ENCODE assay signal across 38 mouse cellular contexts in genomic region chr11:106328521-106328920, GRCm38 (mm10). TPM values are rescaled to one million over a fixed set of nuclear protein-coding genes. Genes with fewer than 3 reads are reported as not detected.
DNase-seq lines count a peak whose midpoint lies in the region; ATAC-seq and TF ChIP-seq lines count a peak whose summit lies in the region.
"Had no signal": no experiment of that assay in that cellular context is flagged by ENCODE, and none has a peak within 500 bp of the region (broad histone marks: within the 10 kb centered on the region; RNA-seq: fewer than 3 reads in every experiment).

No protein-coding gene starts in this region.

- peaks cover 50% of the 10 kb centered on the region for H3K4me1 ChIP-seq in heart, embryonic 13.5 days
- H3K4me1 ChIP-seq in CH12.LX (ENCODE audit: control insufficient read depth in 1 of 2, insufficient read depth in 2 of 2): peaks cover 32 to 49% of the 10 kb centered on the region in 2 experiments
- no peaks in the 10 kb centered on the region for H3K4me1 ChIP-seq in embryonic facial prominence, embryonic 11.5 days (ENCODE audit: control insufficient read depth, insufficient read depth, low read length)
- H3K4me1 ChIP-seq in forebrain, postnatal 0 days (ENCODE audit: insufficient read depth): no peaks in the 10 kb centered on the region
- H3K4me1 ChIP-seq in neural tube, embryonic 15.5 days: no peaks in the 10 kb centered on the region
- H3K4me1 ChIP-seq: forebrain, embryonic 12.5 days; midbrain, embryonic 15.5 days had no signal

- WGBS in heart, embryonic 13.5 days: 20% methylated on average over 5 of the region's 5 CpGs
- WGBS in embryonic facial prominence, embryonic 11.5 days: 47% methylated on average over 5 of the region's 5 CpGs
- 67% methylated on average over 5 of the region's 5 CpGs for WGBS in forebrain, postnatal 0 days
- 76% methylated on average over 4 of the region's 5 CpGs for WGBS in neural tube, embryonic 15.5 days

- H3K79me2 ChIP-seq in CH12.LX (replicated peaks; ENCODE audit: control insufficient read depth, extremely low read depth, insufficient read depth, poor library complexity, severe bottlenecking): no peaks in the 10 kb centered on the region

- H3K4me2 ChIP-seq in heart, embryonic 13.5 days: 0 out of 2 replicates have a peak overlapping the region, but pooled peaks have one; percentile 34
- H3K4me2 ChIP-seq in CH12.LX (ENCODE audit: insufficient read depth, low read depth, poor library complexity, severe bottlenecking): no peak overlapping the region
- H3K4me2 ChIP-seq in embryonic facial prominence, embryonic 11.5 days (ENCODE audit: low read depth, low read length): no peak overlapping the region
- H3K4me2 ChIP-seq in forebrain, postnatal 0 days (ENCODE audit: low read depth): no peak overlapping the region
- no peak overlapping the region for H3K4me2 ChIP-seq in neural tube, embryonic 15.5 days
- H3K4me2 ChIP-seq: embryonic facial prominence, embryonic 15.5 days; forebrain, embryonic 12.5 days; hindbrain, embryonic 14.5 days; kidney, embryonic 15.5 days; limb, embryonic 12.5 days; liver, embryonic 15.5 days; lung, embryonic 14.5 days; midbrain, embryonic 15.5 days had no signal

- TF ChIP-seq RAD21 in CH12.LX (IDR thresholded peaks at IDR 0.05; ENCODE audit: low read depth, low read length): no peak

- dilution Hi-C loops in CH12.LX (cut with MboI; ENCODE audit: extremely low pct_ligation_motif_present, extremely low pct_unique_long_range_greater_than_20kb, low sequenced_read_pairs): no loop called here

- H3K27ac ChIP-seq in heart, embryonic 13.5 days (replicated peaks): peak overlapping the region; percentile 80; the same call in 1 of the 2 replicates
- no peak overlapping the region for H3K27ac ChIP-seq in CH12.LX (ENCODE audit: insufficient read depth, low read depth)
- no peak overlapping the region for H3K27ac ChIP-seq in embryonic facial prominence, embryonic 11.5 days (replicated peaks; ENCODE audit: low read depth, low read length)
- no peak overlapping the region for H3K27ac ChIP-seq in forebrain, postnatal 0 days (ENCODE audit: low read depth, low read length)
- no peak overlapping the region for H3K27ac ChIP-seq in neural tube, embryonic 15.5 days (replicated peaks)
- H3K27ac ChIP-seq: embryonic facial prominence, embryonic 15.5 days; forebrain, embryonic 12.5 days; hindbrain, embryonic 14.5 days; kidney, embryonic 15.5 days; limb, embryonic 12.5 days; liver, embryonic 15.5 days; midbrain, embryonic 10.5 days; midbrain, embryonic 15.5 days had no signal

- H3K27me3 ChIP-seq in heart, embryonic 13.5 days (replicated peaks): no peaks in the 10 kb centered on the region
- H3K27me3 ChIP-seq in CH12.LX (replicated peaks): peaks cover 3% of the 10 kb centered on the region
- H3K27me3 ChIP-seq in embryonic facial prominence, embryonic 11.5 days (ENCODE audit: control insufficient read depth, insufficient read depth, low read length): no peaks in the 10 kb centered on the region
- H3K27me3 ChIP-seq in forebrain, postnatal 0 days (ENCODE audit: insufficient read depth, low read length): no peaks in the 10 kb centered on the region
- H3K27me3 ChIP-seq in neural tube, embryonic 15.5 days (replicated peaks): no peaks in the 10 kb centered on the region
- H3K27me3 ChIP-seq: embryonic facial prominence, embryonic 15.5 days; kidney, embryonic 15.5 days; limb, embryonic 12.5 days; liver, embryonic 15.5 days; midbrain, embryonic 15.5 days had no signal

- H3K4me3 ChIP-seq in heart, embryonic 13.5 days: no peak overlapping the region
- no peak overlapping the region for H3K4me3 ChIP-seq in CH12.LX (replicated peaks in 1 of 3; ENCODE audit: low read depth in 2 of 3, low read length in 2 of 3, poor library complexity in 1 of 3)
- no peak overlapping the region for H3K4me3 ChIP-seq in embryonic facial prominence, embryonic 11.5 days (ENCODE audit: low read depth, low read length)
- no peak overlapping the region for H3K4me3 ChIP-seq in forebrain, postnatal 0 days (ENCODE audit: low read depth, low read length)
- no peak overlapping the region for H3K4me3 ChIP-seq in neural tube, embryonic 15.5 days (replicated peaks)
- H3K4me3 ChIP-seq: embryonic facial prominence, embryonic 15.5 days; forebrain, embryonic 12.5 days; kidney, embryonic 15.5 days; limb, embryonic 12.5 days; liver, embryonic 15.5 days; midbrain, embryonic 10.5 days; midbrain, embryonic 15.5 days had no signal

- no peak for DNase-seq in heart, adult 9 months (ENCODE audit: low spot score in 2 of 2)
- no peak for DNase-seq in CH12.LX (ENCODE audit: extremely low read depth)
- DNase-seq in embryonic facial prominence, embryonic 11.5 days (ENCODE audit: low spot score): no peak
- peak; percentile 76 for DNase-seq in gastrocnemius, postnatal 25 days
- no peak for DNase-seq in forebrain, postnatal 0 days
- DNase-seq: adrenal gland, adult 8-10 months; cerebellum, adult 9-10 months; cerebellum, postnatal 36 days; kidney, postnatal 25 days; lung, embryonic 14.5 days; right cerebral cortex, postnatal 25 days; spleen, adult 18-20 months; thymus, postnatal 14 days had no signal

- no peak for TF ChIP-seq POLR2A in CH12.LX (IDR thresholded peaks at IDR 0.05; ENCODE audit: low read depth, low read length)

- no peak for TF ChIP-seq CTCF in CH12.LX (conservative IDR thresholded peaks at IDR 0.05 in 1 of 2, IDR thresholded peaks at IDR 0.05 in 1 of 2; ENCODE audit: low read depth in 2 of 2, low read length in 2 of 2)
- no peak for TF ChIP-seq CTCF in forebrain, postnatal 0 days (IDR thresholded peaks at IDR 0.05; ENCODE audit: low read depth)

- no peaks in the 10 kb centered on the region for H3K36me3 ChIP-seq in heart, embryonic 13.5 days
- no peaks in the 10 kb centered on the region for H3K36me3 ChIP-seq in CH12.LX (replicated peaks in 1 of 2; ENCODE audit: control insufficient read depth in 1 of 2, insufficient read depth in 1 of 2, low read length in 1 of 2)
- no peaks in the 10 kb centered on the region for H3K36me3 ChIP-seq in embryonic facial prominence, embryonic 11.5 days (replicated peaks; ENCODE audit: control insufficient read depth, insufficient read depth, low read depth, low read length)
- no peaks in the 10 kb centered on the region for H3K36me3 ChIP-seq in forebrain, postnatal 0 days (ENCODE audit: insufficient read depth)
- H3K36me3 ChIP-seq in neural tube, embryonic 15.5 days: no peaks in the 10 kb centered on the region
- H3K36me3 ChIP-seq: embryonic facial prominence, embryonic 15.5 days; forebrain, embryonic 12.5 days; kidney, embryonic 15.5 days; limb, embryonic 12.5 days; liver, embryonic 15.5 days; midbrain, embryonic 10.5 days; midbrain, embryonic 15.5 days had no signal

- in situ Hi-C loops in CH12.LX (cut with MboI; ENCODE audit: low pct_ligation_motif_present, low pct_unique_long_range_greater_than_20kb, low sequenced_read_pairs): loop anchor here (5.0 to 10.0 kb wide), 3 partner anchors 41 to 166 kb away; no protein-coding TSS in a partner anchor

- ATAC-seq in heart, embryonic 13.5 days (ENCODE audit: extremely low read depth, insufficient number of reproducible peaks, low FRiP score, low TSS enrichment): no peak
- 0 out of 2 replicates have a peak, but pooled peaks have one; percentile 20 for ATAC-seq in embryonic facial prominence, embryonic 11.5 days (replicated peaks; ENCODE audit: insufficient number of reproducible peaks, low FRiP score, low TSS enrichment, low read depth)
- no peak for ATAC-seq in forebrain, postnatal 0 days
- ATAC-seq in neural tube, embryonic 15.5 days (ENCODE audit: low FRiP score): no peak
- ATAC-seq: activated CD4-positive, CD25-positive, alpha-beta regulatory T cell, adult 4 months; CD4-positive, CD25-positive, alpha-beta regulatory T cell, adult 4 months; midbrain, embryonic 15.5 days had no signal

- no peak overlapping the region for H3K9ac ChIP-seq in heart, embryonic 13.5 days
- H3K9ac ChIP-seq in CH12.LX (ENCODE audit: insufficient read depth, low read depth): no peak overlapping the region
- H3K9ac ChIP-seq in embryonic facial prominence, embryonic 11.5 days (replicated peaks; ENCODE audit: low read length): no peak overlapping the region
- H3K9ac ChIP-seq in forebrain, postnatal 0 days: no peak overlapping the region
- H3K9ac ChIP-seq in neural tube, embryonic 15.5 days (replicated peaks): no peak overlapping the region
- H3K9ac ChIP-seq: embryonic facial prominence, embryonic 15.5 days; forebrain, embryonic 12.5 days; hindbrain, embryonic 14.5 days; kidney, embryonic 15.5 days; limb, embryonic 12.5 days; liver, embryonic 15.5 days; lung, embryonic 14.5 days; midbrain, embryonic 15.5 days had no signal

- H3K9me3 ChIP-seq in heart, embryonic 13.5 days: no peaks in the 10 kb centered on the region
- H3K9me3 ChIP-seq in CH12.LX (replicated peaks; ENCODE audit: low read length): no peaks in the 10 kb centered on the region
- H3K9me3 ChIP-seq in embryonic facial prominence, embryonic 11.5 days (replicated peaks; ENCODE audit: control insufficient read depth, low read length): no peaks in the 10 kb centered on the region
- H3K9me3 ChIP-seq in forebrain, postnatal 0 days (ENCODE audit: low read length): no peaks in the 10 kb centered on the region
- H3K9me3 ChIP-seq in neural tube, embryonic 15.5 days (replicated peaks): no peaks in the 10 kb centered on the region
- H3K9me3 ChIP-seq: embryonic facial prominence, embryonic 15.5 days; forebrain, embryonic 12.5 days; kidney, embryonic 15.5 days; limb, embryonic 12.5 days; liver, embryonic 15.5 days; midbrain, embryonic 10.5 days; midbrain, embryonic 15.5 days had no signal

- TF ChIP-seq EP300 in CH12.LX (IDR thresholded peaks at IDR 0.05; ENCODE audit: low read length): no peak

RNA-seq across cellular contexts. Expression of gene Cd79b, which starts 14.0 kb away (rescaled TPM):
- polyA plus RNA-seq in heart, embryonic 13.5 days (2015; fragmentation: Nextera tagmentation; extraction: Ambion mirVana): 1.2 TPM in 2 replicates
- 503 and 527 TPM in 2 replicates for total RNA-seq in CH12.LX (2012; rRNA removed)
- 636 and 689 TPM in 2 replicates for total RNA-seq in CH12.LX (2014; rRNA removed)
- 678 and 741 TPM in 2 replicates for polyA plus RNA-seq in CH12.LX (2012; ENCODE audit: insufficient read length, low read depth)
- 1.3 and 1.9 TPM in 2 replicates for polyA plus RNA-seq in embryonic facial prominence, embryonic 11.5 days (2014; fragmentation: Nextera tagmentation; extraction: Ambion mirVana)
- under 1 TPM; 0.51 to 0.70 TPM for total RNA-seq in gastrocnemius, postnatal 25 days (2021)
- 0.38 and 0.46 TPM in 2 replicates for total RNA-seq in forebrain, postnatal 0 days (2014; rRNA removed)
- polyA plus RNA-seq in forebrain, postnatal 0 days (2015; fragmentation: Nextera tagmentation; extraction: Ambion mirVana): 0.71 and 1.1 TPM in 2 replicates
- polyA plus RNA-seq in neural tube, embryonic 15.5 days (2015; fragmentation: Nextera tagmentation; extraction: Ambion mirVana): 0.92 and 3.9 TPM in 2 replicates
- total RNA-seq: layer of hippocampus, adult 18-20 months; left cerebral cortex, adult 18-20 months; left cerebral cortex, postnatal 14 days had no signal

RNA-seq across cellular contexts. Expression of gene Scn4a, which starts 24.6 kb away (rescaled TPM):
- 0.03 and 0.08 TPM in 2 replicates for polyA plus RNA-seq in heart, embryonic 13.5 days (2015; fragmentation: Nextera tagmentation; extraction: Ambion mirVana)
- total RNA-seq in CH12.LX (2012; rRNA removed): 0.50 and 0.64 TPM in 2 replicates
- 0.55 and 0.57 TPM in 2 replicates for total RNA-seq in CH12.LX (2014; rRNA removed)
- polyA plus RNA-seq in CH12.LX (2012; ENCODE audit: insufficient read length, low read depth): 0.97 and 1.00 TPM in 2 replicates
- 0.03 and 0.07 TPM in 2 replicates for polyA plus RNA-seq in embryonic facial prominence, embryonic 11.5 days (2014; fragmentation: Nextera tagmentation; extraction: Ambion mirVana)
- total RNA-seq in gastrocnemius, postnatal 25 days (2021): 100 to 1,000 TPM; 310 to 342 TPM
- total RNA-seq in forebrain, postnatal 0 days (2014; rRNA removed): not detected in 2 replicates
- polyA plus RNA-seq in forebrain, postnatal 0 days (2015; fragmentation: Nextera tagmentation; extraction: Ambion mirVana): 0.06 TPM in 1 of 2 replicates, not detected in the other
- polyA plus RNA-seq in neural tube, embryonic 15.5 days (2015; fragmentation: Nextera tagmentation; extraction: Ambion mirVana): 0.08 and 0.18 TPM in 2 replicates
- total RNA-seq: granulocyte monocyte progenitor cell, adult 5-6 weeks; hematopoietic stem cell, adult 5-6 weeks; left cerebral cortex, adult 18-20 months; megakaryocyte progenitor cell, adult 5-6 weeks had no signal
- polyA plus RNA-seq: hindbrain, embryonic 14.5 days; midbrain, embryonic 15.5 days had no signal

RNA-seq across cellular contexts. Expression of gene Gh, which starts 26.9 kb away (rescaled TPM):
- polyA plus RNA-seq in heart, embryonic 13.5 days (2015; fragmentation: Nextera tagmentation; extraction: Ambion mirVana): not detected in 2 replicates
- total RNA-seq in CH12.LX (2012; rRNA removed) (0.38 and 0.46 TPM in 2 replicates), CH12.LX (2014; rRNA removed) (0.31 and 0.68 TPM in 2 replicates)
- 0.76 and 1.0 TPM in 2 replicates for polyA plus RNA-seq in CH12.LX (2012; ENCODE audit: insufficient read length, low read depth)
- not detected in 2 replicates for polyA plus RNA-seq in embryonic facial prominence, embryonic 11.5 days (2014; fragmentation: Nextera tagmentation; extraction: Ambion mirVana)
- not detected for total RNA-seq in gastrocnemius, postnatal 25 days (2021)
- total RNA-seq in forebrain, postnatal 0 days (2014; rRNA removed): not detected in 2 replicates
- polyA plus RNA-seq in forebrain, postnatal 0 days (2015; fragmentation: Nextera tagmentation; extraction: Ambion mirVana): not detected in 2 replicates
- polyA plus RNA-seq in neural tube, embryonic 15.5 days (2015; fragmentation: Nextera tagmentation; extraction: Ambion mirVana): not detected in 2 replicates
- total RNA-seq: adrenal gland, adult 8-10 months; granulocyte monocyte progenitor cell, adult 5-6 weeks; hematopoietic stem cell, adult 5-6 weeks; layer of hippocampus, adult 18-20 months; layer of hippocampus, postnatal 10 days; left cerebral cortex, adult 18-20 months; left cerebral cortex, postnatal 14 days; liver, adult 2 months; megakaryocyte progenitor cell, adult 5-6 weeks had no signal
- polyA plus RNA-seq: activated CD4-positive, CD25-positive, alpha-beta regulatory T cell, adult 4 months; CD4-positive, CD25-positive, alpha-beta regulatory T cell, adult 4 months; embryonic facial prominence, embryonic 15.5 days; forebrain, embryonic 12.5 days; hindbrain, embryonic 14.5 days; intestine, postnatal 0 days; kidney, embryonic 15.5 days; limb, embryonic 12.5 days; liver, adult 2 months; liver, embryonic 15.5 days; lung, embryonic 14.5 days; midbrain, embryonic 10.5 days; midbrain, embryonic 15.5 days; stomach, embryonic 16.5 days; urinary bladder, adult 2 months had no signal

RNA-seq across cellular contexts. Expression of gene Prr29, which starts 36.8 kb away (rescaled TPM):
- 0.15 and 0.27 TPM in 2 replicates for polyA plus RNA-seq in heart, embryonic 13.5 days (2015; fragmentation: Nextera tagmentation; extraction: Ambion mirVana)
- 0.17 TPM in 1 of 2 replicates, not detected in the other for total RNA-seq in CH12.LX (2012; rRNA removed)
- not detected in 2 replicates for total RNA-seq in CH12.LX (2014; rRNA removed)
- 0.21 TPM in 1 of 2 replicates, not detected in the other for polyA plus RNA-seq in CH12.LX (2012; ENCODE audit: insufficient read length, low read depth)
- polyA plus RNA-seq in embryonic facial prominence, embryonic 11.5 days (2014; fragmentation: Nextera tagmentation; extraction: Ambion mirVana): not detected in 2 replicates
- 1 to 10 TPM; 7.0 to 8.0 TPM for total RNA-seq in gastrocnemius, postnatal 25 days (2021)
- total RNA-seq in forebrain, postnatal 0 days (2014; rRNA removed): 0.23 TPM in 1 of 2 replicates, not detected in the other
- 0.69 TPM in 1 of 2 replicates, not detected in the other for polyA plus RNA-seq in forebrain, postnatal 0 days (2015; fragmentation: Nextera tagmentation; extraction: Ambion mirVana)
- 0.23 and 0.41 TPM in 2 replicates for polyA plus RNA-seq in neural tube, embryonic 15.5 days (2015; fragmentation: Nextera tagmentation; extraction: Ambion mirVana)
- total RNA-seq: adrenal gland, postnatal 4 days; granulocyte monocyte progenitor cell, adult 5-6 weeks; hematopoietic stem cell, adult 5-6 weeks; layer of hippocampus, adult 18-20 months; left cerebral cortex, adult 18-20 months; left cerebral cortex, postnatal 14 days; liver, adult 2 months; megakaryocyte progenitor cell, adult 5-6 weeks; neutrophil, adult 5-6 weeks had no signal
- polyA plus RNA-seq: forebrain, embryonic 12.5 days; hindbrain, embryonic 14.5 days; limb, embryonic 12.5 days; liver, embryonic 15.5 days; midbrain, embryonic 15.5 days had no signal

RNA-seq across cellular contexts. Expression of gene Tcam1, which starts 52.0 kb away (rescaled TPM):
- 0.06 and 0.13 TPM in 2 replicates for polyA plus RNA-seq in heart, embryonic 13.5 days (2015; fragmentation: Nextera tagmentation; extraction: Ambion mirVana)
- total RNA-seq in CH12.LX (2012; rRNA removed) (4.2 and 5.9 TPM in 2 replicates), CH12.LX (2014; rRNA removed) (0.68 and 0.82 TPM in 2 replicates)
- polyA plus RNA-seq in CH12.LX (2012; ENCODE audit: insufficient read length, low read depth): 0.64 and 0.99 TPM in 2 replicates
- 0.13 and 0.15 TPM in 2 replicates for polyA plus RNA-seq in embryonic facial prominence, embryonic 11.5 days (2014; fragmentation: Nextera tagmentation; extraction: Ambion mirVana)
- under 1 TPM in 1 of 2 experiments, not detected in 1; 0.08 TPM for total RNA-seq in gastrocnemius, postnatal 25 days (2021)
- total RNA-seq in forebrain, postnatal 0 days (2014; rRNA removed): 0.23 and 0.38 TPM in 2 replicates
- polyA plus RNA-seq in forebrain, postnatal 0 days (2015; fragmentation: Nextera tagmentation; extraction: Ambion mirVana): 0.18 and 0.23 TPM in 2 replicates
- polyA plus RNA-seq in neural tube, embryonic 15.5 days (2015; fragmentation: Nextera tagmentation; extraction: Ambion mirVana): 0.15 and 0.29 TPM in 2 replicates
- total RNA-seq: liver, adult 2 months; neutrophil, adult 5-6 weeks had no signal
- polyA plus RNA-seq: liver, adult 2 months had no signal

Comparison
In these comparisons a context has a peak if more than half of its experiments do, and no peak if none do; other contexts are left out.
1. RNA of gene Cd79b, which starts 14.0 kb away (polyA plus RNA-seq): 678 to 741 TPM in CH12.LX; 1.3 to 1.9 TPM in embryonic facial prominence, embryonic 11.5 days, 1.2 TPM in heart, embryonic 13.5 days, 0.92 to 3.9 TPM in neural tube, embryonic 15.5 days and 0.71 to 1.1 TPM in forebrain, postnatal 0 days; every median in the first group is over 100 times any median in the second.